Mouse (Mus musculus): Measurements from ENCODE around the gene Larp7.

The Larp7 gene

DNA sequence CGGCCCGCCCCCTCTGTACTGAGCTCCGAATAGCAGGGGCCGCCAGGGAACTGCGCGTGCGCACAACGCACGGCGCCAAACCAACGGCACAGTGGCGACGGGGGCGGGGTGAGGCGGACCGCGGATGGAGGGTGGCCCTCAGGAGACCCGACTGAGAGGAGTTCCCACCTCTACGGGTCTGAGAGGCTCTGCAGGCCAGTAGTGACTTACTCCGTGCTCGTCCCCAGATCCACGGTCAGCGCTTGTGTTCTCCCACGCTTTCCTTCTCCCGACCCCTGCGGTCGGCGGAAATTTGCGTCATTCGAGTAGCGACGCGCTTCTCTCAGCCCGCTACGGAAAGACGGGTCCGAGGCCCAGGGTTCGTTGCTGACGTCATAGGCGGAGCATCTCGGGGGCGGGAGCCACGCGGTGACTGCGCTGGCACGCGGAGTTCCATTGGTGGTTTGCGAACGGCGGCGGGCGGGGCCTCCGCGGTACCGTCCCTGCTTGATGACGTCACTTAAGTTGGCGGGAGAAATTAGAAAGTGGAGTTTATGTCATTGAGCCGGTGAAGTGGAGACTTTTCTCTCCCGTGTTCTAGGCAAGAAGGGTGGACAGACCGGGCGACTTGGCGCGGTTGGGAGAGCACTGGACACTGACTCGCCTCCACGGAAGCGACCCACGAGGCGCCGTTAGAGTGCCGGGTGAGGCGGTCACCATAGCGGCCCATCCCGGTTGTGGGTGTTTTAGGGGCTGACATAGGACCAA lies at the start of gene Larp7, which contains the start of gene Zgrf1:
Larp7 (minus strand) TSS at position 377 of the 747 bp plus-strand sequence.
Zgrf1 (plus strand) TSS at position 517 of the 747 bp plus-strand sequence.
- in situ Hi-C loops (cut with MseI, MboI): no loop called here

DNA sequence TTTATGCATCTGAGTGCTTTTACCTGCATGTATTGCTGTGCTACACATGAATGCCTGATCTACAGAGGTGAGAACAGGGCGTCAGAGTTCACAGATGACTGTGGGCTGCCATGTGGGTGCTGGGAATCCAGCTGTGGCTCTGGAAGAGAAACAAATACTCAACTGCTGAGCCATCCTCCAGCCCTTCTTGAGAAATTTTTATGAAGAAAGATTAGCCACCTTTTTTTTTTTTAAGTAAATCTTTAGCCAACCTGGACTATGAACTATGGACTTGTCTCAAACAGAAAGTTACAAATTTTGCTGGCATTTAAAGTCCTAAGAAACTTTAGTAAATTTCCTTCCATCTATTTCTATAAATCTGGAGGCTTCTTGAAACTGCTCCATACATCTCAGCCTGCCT lies 44.0 kb upstream of the Larp7 start:
- in situ Hi-C loops (cut with MseI, MboI): no loop called here

DNA sequence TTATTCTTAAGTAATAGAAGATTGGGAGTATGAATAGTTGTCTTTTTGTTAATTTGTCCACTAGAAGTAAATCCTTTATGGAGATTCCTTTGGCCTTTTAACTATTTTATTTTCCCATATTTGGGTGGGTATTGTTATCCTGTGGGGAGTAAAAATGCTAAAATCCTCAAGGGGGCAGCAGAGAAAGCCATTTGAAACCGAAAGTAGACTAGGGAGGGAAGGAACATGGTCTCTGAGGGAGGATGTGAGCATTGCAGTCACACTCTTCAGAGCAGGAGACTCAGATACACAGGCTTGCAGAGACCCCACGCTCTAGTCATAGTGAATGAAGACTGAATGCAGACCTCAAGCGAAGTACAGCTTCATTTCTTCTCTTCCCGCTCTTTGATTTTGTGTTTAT lies 19.4 kb upstream of the Larp7 start:
- in situ Hi-C loops (cut with MseI, MboI): no loop called here

DNA sequence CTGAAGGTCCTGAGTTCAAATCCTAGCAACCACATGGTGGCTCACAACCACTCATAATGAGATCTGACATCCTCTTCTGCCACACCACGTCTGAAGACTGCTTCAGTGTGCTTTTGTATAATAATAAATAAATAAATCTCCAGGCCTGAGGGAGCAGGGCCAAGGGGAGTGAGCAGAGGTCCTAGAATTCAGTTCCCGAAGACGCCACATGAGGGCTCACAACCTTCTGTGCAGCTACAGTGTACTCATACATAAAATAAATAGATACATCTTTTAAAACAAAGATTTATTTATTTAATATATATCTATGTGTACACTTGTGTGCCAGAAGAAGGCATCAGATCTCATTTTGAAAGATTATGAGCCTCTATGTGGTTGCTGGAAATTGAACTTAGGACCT lies 12.0 kb upstream of the Larp7 start:
- in situ Hi-C loops (cut with MseI, MboI): no loop called here

DNA sequence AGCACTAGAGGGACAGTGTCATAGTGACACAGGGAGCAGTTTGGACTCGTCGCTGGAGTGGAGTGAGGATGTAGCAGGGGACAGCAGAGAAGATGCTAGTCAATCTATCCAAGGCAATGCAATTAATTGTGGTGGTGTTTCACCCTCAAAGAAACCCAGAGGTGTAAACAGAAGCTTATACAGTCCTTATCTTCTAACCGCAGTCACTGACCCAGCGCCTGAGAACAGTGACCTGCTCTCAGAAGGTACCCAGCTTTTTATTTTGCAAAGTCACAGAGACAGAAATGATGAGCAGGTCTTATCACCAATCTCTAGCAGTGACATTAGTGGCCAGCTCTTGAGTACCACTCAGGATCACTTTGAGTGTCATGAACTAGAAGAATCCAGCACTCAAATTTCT lies 9.8 kb upstream of the Larp7 start:
- in situ Hi-C loops (cut with MseI, MboI): no loop called here

DNA sequence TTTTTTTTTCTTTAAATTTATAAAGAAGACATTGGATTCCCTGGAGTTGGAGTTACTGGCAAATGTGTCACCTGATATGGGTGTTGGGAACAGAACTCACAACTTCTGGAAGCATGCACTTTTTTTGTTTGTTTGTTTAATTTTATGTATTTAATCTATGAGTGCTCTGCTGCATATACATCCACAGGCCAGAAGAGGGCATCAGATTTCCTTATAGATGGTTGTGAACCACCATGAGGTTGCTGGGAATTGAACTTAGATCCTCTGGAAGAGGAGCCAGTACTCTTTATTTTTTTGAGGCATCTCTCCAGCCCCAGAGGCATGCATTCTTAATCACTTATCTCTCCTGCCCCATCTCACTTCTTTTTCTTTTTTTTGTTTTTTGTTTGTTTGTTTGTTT lies 5.1 kb upstream of the Larp7 start:
- in situ Hi-C loops (cut with MseI, MboI): no loop called here

DNA sequence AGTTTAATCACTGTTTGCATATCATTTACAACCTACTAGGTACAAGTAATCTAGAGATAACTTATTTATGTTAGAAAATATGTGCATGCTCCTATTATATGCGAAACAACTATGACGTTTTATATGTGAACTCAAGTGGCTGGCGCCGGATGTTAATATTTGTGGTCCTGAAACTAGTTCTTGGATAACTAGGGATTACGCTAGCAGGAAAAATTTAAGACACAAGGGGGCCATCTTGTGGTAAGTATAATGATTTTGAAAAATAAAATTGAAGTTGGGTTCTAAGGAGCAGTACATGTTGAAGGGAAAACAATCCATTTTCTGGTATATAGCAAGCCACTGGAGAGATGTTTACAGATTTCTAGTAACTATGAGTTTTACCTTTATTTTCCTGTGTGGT lies 1.6 kb upstream of the Larp7 start:
- in situ Hi-C loops (cut with MseI, MboI): no loop called here

DNA sequence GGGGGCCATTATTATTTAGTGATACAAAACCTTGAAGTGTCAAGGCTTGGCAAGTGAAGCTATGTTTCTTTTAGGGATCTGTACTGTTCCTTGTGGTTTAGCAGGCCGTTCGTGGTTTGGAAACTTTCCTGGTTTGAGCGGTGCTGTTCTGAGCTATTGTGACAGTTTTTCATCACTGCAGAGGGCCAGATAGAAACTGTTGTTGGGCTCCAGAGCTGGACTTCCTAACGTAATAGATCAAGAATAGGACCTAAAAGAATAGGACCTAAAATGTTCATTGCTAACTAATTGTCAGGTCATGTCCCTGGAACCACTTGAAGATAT lies 533 bp upstream of the Larp7 start:
- in situ Hi-C loops (cut with MseI, MboI): no loop called here

DNA sequence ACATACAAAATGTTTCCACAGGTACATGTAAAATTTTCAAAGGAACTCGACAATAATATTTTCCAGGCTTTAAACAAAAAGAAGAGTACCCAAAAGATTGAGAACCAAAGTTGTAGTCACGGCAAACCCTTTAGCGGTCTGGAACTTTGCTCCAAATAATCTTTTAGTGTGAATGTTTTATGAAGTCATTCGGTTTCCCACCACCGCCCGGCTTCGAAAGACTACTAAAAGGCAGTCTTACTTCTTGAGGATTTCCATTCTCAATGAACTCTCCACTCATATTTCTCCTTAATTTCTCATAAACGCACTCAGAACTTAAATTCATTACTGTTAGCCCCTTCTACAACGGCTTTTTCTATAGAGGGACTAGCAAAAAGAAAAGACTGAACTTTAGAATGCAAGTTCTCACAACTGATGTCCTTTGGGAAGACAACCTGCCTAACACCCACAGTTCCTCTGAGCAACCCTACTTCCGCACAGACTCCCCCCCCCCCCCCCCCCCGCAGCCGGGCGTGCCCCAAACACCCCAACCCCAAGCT lies 646 bp downstream of the Larp7 start:
- in situ Hi-C loops (cut with MseI, MboI): no loop called here

DNA sequence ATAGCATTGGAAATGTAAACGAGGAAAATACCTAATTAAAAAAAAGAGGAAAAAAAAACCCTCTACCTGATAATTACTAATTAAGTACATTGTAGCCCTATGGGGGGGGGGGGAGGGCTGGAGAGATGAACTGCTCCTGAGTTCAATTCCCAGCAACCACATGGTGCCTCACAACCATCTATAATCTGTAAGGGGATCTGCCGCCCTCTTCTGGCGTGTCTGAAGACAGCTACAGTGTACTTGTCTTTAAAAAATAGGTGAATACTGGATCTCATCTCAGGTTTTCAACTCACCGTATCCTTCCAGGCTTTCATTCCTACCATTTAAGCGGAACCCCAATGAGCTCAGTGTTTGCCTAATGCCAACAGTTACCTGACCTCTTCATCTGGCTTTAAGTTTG lies 5.3 kb downstream of the Larp7 start:
- in situ Hi-C loops (cut with MseI, MboI): loop anchor here (5.0 to 25.0 kb wide), 3 partner anchors 96 to 236 kb away; no protein-coding TSS in a partner anchor

DNA sequence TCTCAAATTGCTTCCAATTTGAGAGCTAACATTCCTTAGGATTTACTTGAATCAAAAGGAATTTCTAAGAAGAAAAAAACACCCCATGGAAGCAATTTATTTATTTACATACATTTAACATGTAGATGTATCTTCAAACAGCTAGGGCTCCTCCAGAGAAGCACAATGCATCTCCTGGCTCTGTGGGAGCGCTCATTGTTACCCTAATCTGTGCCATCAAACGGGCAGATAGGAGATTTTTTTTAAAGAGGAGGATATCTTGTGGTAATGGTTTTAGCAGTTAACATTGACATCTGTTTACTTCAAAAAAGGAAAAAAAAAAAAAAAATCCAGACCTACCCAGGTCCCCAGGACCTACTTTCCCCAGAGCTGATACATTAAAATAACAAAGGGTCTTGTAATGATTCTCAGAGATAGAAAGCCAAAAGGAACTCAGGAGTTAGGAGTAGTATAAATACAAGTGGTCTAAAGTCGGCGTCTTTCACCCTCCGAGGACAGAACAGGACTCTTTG lies 8.5 kb downstream of the Larp7 start:
- in situ Hi-C loops (cut with MseI, MboI): loop anchor here (5.0 to 25.0 kb wide), 3 partner anchors 92 to 232 kb away; no protein-coding TSS in a partner anchor

DNA sequence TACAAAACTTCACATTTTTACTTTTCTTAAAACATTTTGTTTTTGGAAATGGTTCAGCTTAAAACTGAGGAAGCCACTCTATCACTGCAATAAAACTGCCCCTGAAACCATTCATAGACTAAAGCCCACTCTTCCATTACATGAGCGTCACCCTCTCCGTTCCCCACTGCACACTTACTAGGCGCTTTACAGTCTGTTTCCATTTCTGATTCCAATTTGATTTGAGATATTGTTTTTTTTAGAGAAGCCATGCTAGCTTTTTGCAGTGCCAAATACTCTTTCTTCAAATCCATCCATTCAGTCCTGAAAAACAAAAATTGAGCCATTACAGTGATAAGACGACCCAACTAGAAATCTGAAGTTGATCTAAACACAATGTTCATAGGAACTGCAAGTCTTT lies 9.2 kb downstream of the Larp7 start:
- in situ Hi-C loops (cut with MseI, MboI): loop anchor here (10.0 to 25.0 kb wide), 2 partner anchors 219 to 232 kb away; no protein-coding TSS in a partner anchor

DNA sequence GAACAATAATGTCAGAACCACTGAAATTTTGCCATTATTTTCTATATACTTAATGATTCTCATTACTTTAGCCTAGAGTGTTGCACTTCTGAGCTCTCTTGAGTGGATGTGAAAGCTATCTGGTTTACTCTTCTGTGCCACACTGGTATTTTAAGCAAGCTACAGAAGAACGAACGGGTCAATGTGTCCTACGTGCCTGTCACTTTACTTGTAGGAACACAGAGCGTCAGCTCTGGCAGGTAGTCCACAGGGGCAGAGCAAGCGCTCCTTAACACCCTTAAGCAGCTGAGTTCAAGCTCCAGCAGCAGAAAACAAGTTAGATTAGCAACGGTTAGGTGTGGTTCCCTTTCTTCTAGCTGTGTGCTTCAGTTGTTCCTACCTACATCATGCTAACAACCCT lies 14.0 kb downstream of the Larp7 start:
- in situ Hi-C loops (cut with MseI, MboI): loop anchor here in 1 of 2 experiments (5.0 to 25.0 kb wide), 2 partner anchors 87 to 227 kb away; no protein-coding TSS in a partner anchor

DNA sequence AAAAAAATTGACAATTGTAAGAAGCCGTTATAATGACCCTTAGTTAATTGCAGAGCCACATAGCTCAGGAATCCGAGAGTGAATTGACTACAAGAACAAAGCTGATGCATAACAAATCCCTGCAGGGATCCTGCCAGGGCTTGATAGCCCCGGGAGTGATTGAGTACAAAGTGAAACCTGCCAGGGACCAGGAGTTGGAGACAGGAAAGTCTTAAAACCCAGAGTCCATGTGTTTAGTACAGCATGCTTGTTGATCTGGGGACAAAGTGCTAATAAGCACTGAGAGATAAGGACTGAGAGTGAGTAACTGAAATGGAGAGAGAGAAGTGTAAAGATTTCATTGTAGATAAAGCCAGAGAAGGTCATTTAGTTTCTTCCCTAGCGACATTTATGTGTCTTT lies 22.9 kb downstream of the Larp7 start:
- in situ Hi-C loops (cut with MseI, MboI): loop anchor here in 1 of 2 experiments (25.0 kb wide), 1 partner anchor 218 kb away; no protein-coding TSS in a partner anchor

DNA sequence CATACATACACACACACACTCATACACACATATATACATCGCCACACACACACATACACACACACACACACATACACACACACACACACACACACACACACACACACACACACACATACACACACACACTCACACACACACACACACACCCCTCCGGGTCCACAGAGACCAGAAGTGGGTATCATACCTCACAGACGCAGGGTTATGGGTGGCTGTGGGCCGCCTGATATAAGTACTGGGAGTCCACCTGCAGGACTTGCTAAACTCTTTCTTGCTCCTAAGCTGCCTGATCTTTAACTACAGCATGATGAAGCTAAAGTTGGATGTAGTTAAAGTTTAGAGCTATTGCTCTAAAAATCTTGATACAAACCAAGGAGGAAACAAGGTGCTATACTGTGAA lies 23.3 kb downstream of the Larp7 start:
- in situ Hi-C loops (cut with MseI, MboI): loop anchor here in 1 of 2 experiments (25.0 kb wide), 1 partner anchor 218 kb away; no protein-coding TSS in a partner anchor

DNA sequence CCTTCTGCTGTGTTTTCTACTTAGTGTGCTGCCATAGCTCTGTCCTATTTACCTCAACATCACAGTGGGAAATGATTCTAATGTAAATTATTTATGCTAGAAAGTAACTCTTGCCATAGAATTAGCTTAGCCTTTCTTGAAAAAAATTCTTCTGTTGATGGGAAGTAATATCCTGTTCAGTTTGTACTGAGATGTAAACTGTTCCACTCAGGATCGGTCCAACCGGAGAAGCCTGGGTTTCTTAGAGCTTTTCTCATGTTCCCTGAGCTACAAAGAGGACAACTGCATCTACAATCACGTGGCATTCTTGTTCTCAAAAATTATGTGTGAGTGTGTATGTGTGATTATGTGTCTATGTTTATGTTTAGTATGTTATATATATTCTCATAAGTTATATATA lies 23.9 kb downstream of the Larp7 start:
- in situ Hi-C loops (cut with MseI, MboI): loop anchor here in 1 of 2 experiments (25.0 kb wide), 1 partner anchor 217 kb away; no protein-coding TSS in a partner anchor

DNA sequence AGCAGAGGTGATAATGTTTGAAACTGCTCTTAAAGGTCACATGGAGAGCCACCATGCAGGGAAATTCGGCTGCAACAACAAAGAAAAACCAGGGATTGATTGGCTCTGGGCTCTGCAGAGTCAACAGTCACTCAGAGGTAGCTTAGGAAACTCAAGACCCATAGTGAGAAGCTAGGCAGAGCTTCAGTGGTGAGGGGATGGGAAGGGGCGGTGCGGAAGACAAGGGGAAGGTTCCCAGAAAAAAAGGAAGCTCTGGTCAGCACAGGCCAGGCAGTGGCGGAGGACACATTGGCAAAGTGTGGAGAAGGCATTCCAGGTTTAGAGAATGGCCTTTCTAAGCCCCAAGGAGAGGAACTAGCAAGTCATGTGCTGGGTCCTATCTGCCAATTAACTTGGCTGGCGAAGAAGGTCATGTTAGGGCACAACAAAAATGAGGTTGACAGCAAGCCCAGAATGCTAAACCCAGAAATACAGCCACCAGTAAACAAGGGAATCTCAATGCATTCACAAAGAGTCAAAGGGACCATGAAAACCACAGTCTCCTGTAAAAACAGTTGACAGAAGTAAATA lies 25.6 kb downstream of the Larp7 start:
- in situ Hi-C loops (cut with MseI, MboI): loop anchor here in 1 of 2 experiments (25.0 kb wide), 1 partner anchor 215 kb away; no protein-coding TSS in a partner anchor

DNA sequence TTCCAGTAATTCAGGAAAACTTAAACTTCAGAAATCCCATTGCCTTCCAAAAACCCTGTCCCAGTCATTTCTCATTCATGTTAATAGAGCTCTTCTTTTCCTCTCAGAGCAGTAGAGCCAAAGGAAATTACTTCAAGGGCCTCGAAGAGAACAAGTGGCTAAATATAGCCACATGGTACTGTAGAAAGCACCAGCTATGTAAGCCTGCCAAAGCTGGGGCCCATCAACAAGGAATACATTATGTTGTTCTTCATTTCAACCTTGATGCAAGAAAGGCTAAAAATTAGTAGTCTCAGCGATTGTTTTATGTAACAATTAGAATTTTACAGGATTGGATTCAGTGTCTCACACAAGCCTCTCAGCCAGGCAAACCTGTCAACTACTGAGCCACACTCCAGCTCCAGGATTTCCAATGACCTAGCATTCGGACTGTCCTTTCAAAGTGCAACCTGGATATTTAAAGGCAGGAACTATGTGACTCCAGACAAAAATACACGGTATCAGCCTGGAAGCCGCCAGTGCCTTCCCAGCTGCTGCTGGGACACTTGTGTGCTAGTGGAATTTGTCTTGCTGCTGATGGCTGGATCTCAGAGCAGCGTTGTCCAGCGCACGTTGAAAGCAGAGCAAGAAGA lies 27.8 kb downstream of the Larp7 start:
- in situ Hi-C loops (cut with MseI, MboI): loop anchor here in 1 of 2 experiments (25.0 kb wide), 1 partner anchor 213 kb away; no protein-coding TSS in a partner anchor

DNA sequence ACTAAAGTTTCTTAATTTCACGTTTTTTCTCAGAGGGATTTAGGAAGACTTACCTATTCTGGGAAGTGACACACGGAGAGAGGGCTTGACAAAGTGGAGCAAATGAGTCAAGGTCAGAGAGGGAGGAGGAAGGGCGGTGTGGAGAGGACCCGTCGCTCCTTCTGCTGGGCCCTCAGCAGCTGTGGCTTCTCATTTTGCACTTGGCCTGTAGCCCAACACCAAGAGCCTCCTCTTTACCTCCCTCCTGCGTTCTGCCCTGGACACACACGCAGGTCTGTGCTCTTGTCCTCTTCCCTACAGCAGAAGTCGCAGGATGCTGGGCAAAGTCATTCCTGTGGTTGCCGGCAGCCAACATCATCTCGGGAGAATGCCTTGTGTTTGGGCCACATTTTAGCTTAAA lies 32.0 kb downstream of the Larp7 start:
- in situ Hi-C loops (cut with MseI, MboI): no loop called here

DNA sequence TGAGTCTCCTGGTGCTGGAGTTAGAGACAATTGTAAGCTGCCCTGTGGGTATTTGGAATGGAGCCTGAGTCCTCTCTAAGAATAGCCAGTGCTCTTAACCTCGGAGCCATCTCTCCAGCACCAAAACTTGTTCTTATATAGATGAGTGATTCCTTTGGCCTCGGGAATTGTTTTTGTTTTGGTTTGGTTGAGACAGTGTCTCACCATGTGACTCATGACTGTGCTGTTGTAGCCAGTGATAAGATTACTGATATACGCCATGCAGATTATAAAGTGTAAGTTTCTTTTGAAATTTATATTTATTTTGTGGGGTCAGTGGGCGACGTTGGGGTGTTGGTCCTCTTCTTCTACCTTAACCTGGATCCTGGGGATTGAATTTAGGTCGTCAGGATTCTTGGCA lies 32.8 kb downstream of the Larp7 start:
- in situ Hi-C loops (cut with MseI, MboI): no loop called here

DNA sequence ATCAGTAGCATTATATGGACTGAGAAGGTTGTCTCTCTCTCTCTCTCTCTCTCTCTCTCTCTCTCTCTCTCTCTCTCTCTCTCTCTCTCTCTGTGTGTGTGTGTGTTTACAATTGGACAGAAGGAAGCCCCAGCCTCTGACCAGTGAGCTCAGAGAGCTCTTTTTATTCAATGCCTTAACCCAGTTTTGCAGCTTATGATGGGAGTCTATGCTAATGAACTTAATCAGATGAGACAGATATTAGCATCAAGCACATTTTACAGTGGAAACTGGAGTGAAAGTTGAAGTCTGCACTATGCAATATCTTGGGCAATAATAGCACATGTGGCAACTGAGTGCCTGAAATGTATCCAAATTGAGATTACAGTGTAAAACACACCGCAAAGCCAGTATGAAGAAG lies 37.9 kb downstream of the Larp7 start:
- in situ Hi-C loops (cut with MseI, MboI): no loop called here

DNA sequence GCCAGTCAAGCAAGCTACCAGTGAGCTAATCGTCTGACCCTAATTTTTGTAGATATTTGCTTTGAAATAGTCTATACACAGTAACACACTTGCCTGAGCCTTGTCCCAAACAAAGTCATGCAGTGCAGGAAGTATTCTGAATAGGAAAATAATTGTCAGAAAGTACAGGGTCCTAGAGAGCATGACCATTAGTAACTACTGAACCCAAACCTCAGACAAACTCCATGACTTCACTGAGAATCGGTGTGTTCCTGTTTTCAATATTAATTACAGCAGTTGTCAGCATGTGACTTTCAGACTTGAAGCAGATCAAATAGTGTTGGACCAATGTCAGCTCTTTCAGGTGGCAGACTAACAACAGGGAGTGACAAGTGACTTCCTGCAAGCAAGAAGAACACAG lies 39.5 kb downstream of the Larp7 start:
- in situ Hi-C loops (cut with MseI, MboI): no loop called here
